Mouse (Mus musculus) lung, embryonic 16.5 days (tissue): ENCODE results near the gene Gng12. TPM values are rescaled to one million over a fixed set of nuclear protein-coding genes. Genes with fewer than 3 reads are reported as not detected.

Experiments used
- ATAC-seq: fragments of 200-750 bp; cut with Nextera tagmentation; 2 replicates; pipeline ENCODE4 v1.8.0; 2017; ENCODE audit warnings: low read depth, mild to moderate bottlenecking, moderate library complexity
- H3K27ac ChIP-seq: fragments of 300-500 bp; sonication (generic); 2 replicates; pipeline ENCODE4 v1.5.1; 2014; ENCODE audit warnings: mild to moderate bottlenecking, control low read depth, low read length
- H3K27me3 ChIP-seq: fragments of 300-500 bp; sonication (generic); 2 replicates; pipeline ENCODE4 v1.6.1; 2014; ENCODE audit warnings: low read depth, low read length, mixed read lengths; ENCODE audit not compliant: control insufficient read depth, insufficient read depth
- H3K36me3 ChIP-seq: fragments of 300-500 bp; sonication (generic); 2 replicates; pipeline ENCODE4 v1.6.1; 2014; ENCODE audit warnings: low read length; ENCODE audit not compliant: control insufficient read depth, insufficient read depth
- H3K4me1 ChIP-seq: fragments of 300-500 bp; sonication (generic); replicated peaks from 2 replicates; pipeline ENCODE4 v1.6.1; 2014; ENCODE audit warnings: low read length, mixed read lengths; ENCODE audit not compliant: control insufficient read depth, insufficient read depth
- H3K4me2 ChIP-seq: fragments of 300-500 bp; sonication (generic); 2 replicates; pipeline ENCODE4 v1.6.1; 2014; ENCODE audit warnings: low read depth, low read length, control low read depth
- H3K4me3 ChIP-seq: fragments of 300-500 bp; sonication (generic); 2 replicates; pipeline ENCODE4 v1.5.1; 2014; ENCODE audit warnings: mild to moderate bottlenecking, low read length, control low read depth
- H3K9ac ChIP-seq: fragments of 300-500 bp; sonication (generic); 2 replicates; pipeline ENCODE4 v1.6.1; 2014; ENCODE audit warnings: low read length, control low read depth
- H3K9me3 ChIP-seq: fragments of 300-500 bp; sonication (generic); 2 replicates; pipeline ENCODE4 v1.6.1; 2016; ENCODE audit warnings: low read length; ENCODE audit not compliant: control insufficient read depth
- WGBS: fragments of 180-500 bp; shearing (Covaris S2); extraction: QIAGEN DNeasy Blood & Tissue Kit; methylation state at CpG from one replicate; pipeline ENCODE4 v1.1.7; 2014; 5-methylcytosine and 5-hydroxymethylcytosine counted together
- polyA plus RNA-seq: library from polyadenylated mRNA; unstranded; fragments of >200 nt; fragmentation: Nextera tagmentation; extraction: Ambion mirVana; gene quantifications from 2 replicates; pipeline ENCODE4 v1.2.1, GENCODE M21; 2015

Gene Gng12
- polyA plus RNA-seq, 1 experiment from 2014 or later, result 96.4 TPM

GRCm38 (mm10) chr6:66910493-66911435 lies 14.6 kb downstream of the Gng12 start:
- H3K9me3 ChIP-seq, result no peaks in the 10 kb centered on the region
- 27% methylated on average over 11 of the region's 11 CpGs for WGBS
- peaks cover 14% of the 10 kb centered on the region for H3K4me1 ChIP-seq
- no peaks in the 10 kb centered on the region for H3K36me3 ChIP-seq
- ATAC-seq, result peak; percentile 79
- peak overlapping the region; percentile 2; the same call in 1 of the 2 replicates for H3K9ac ChIP-seq
- no peaks in the 10 kb centered on the region for H3K27me3 ChIP-seq
- H3K4me2 ChIP-seq, result no peak overlapping the region
- H3K4me3 ChIP-seq, result no peak overlapping the region
- peak overlapping the region; percentile 41; the same call in 1 of the 2 replicates for H3K27ac ChIP-seq

GRCm38 (mm10) chr6:66913355-66913754 lies 17.2 kb downstream of the Gng12 start:
- H3K9ac ChIP-seq, result no peak overlapping the region
- no peaks in the 10 kb centered on the region for H3K36me3 ChIP-seq
- no peak overlapping the region for H3K4me2 ChIP-seq
- H3K27ac ChIP-seq, result no peak overlapping the region
- peaks cover 14% of the 10 kb centered on the region for H3K4me1 ChIP-seq
- no peak overlapping the region for H3K4me3 ChIP-seq
- H3K9me3 ChIP-seq, result no peaks in the 10 kb centered on the region
- 81% methylated on average over 1 of the region's 1 CpGs for WGBS
- no peak for ATAC-seq
- no peaks in the 10 kb centered on the region for H3K27me3 ChIP-seq

GRCm38 (mm10) chr6:66915592-66915991 lies 19.4 kb downstream of the Gng12 start:
- Histone ChIP-seq H3K9me3 (no peaks in the 10 kb centered on the region), H3K27ac (no peak overlapping the region), H3K27me3 (no peaks in the 10 kb centered on the region), H3K4me1 (peaks cover 9% of the 10 kb centered on the region), H3K4me2 (no peak overlapping the region), H3K4me3 (no peak overlapping the region), H3K9ac (no peak overlapping the region), H3K36me3 (no peaks in the 10 kb centered on the region)
- WGBS, result 98% methylated on average over 2 of the region's 2 CpGs
- ATAC-seq, result no peak

- Histone ChIP-seq H3K4me2 (no peak overlapping the region), H3K9ac (no peak overlapping the region), H3K4me3 (no peak overlapping the region), H3K9me3 (no peaks in the 10 kb centered on the region), H3K36me3 (no peaks in the 10 kb centered on the region), H3K27me3 (no peaks in the 10 kb centered on the region), H3K4me1 (peaks cover 5% of the 10 kb centered on the region), H3K27ac (no peak overlapping the region)
- 87% methylated on average over 7 of the region's 7 CpGs for WGBS
- ATAC-seq, result no peak
Observed at GRCm38 (mm10) chr6:66917032-66917431, 20.8 kb downstream of the Gng12 start.

GRCm38 (mm10) chr6:66920786-66921185 lies 24.6 kb downstream of the Gng12 start:
- no peak for ATAC-seq
- WGBS, result 95% methylated on average over 4 of the region's 4 CpGs
- H3K4me3 ChIP-seq, result no peak overlapping the region
- no peaks in the 10 kb centered on the region for H3K36me3 ChIP-seq
- H3K4me2 ChIP-seq, result no peak overlapping the region
- H3K27ac ChIP-seq, result no peak overlapping the region
- H3K9me3 ChIP-seq, result no peaks in the 10 kb centered on the region
- peaks cover 6% of the 10 kb centered on the region for H3K4me1 ChIP-seq
- H3K27me3 ChIP-seq, result no peaks in the 10 kb centered on the region
- no peak overlapping the region for H3K9ac ChIP-seq

GRCm38 (mm10) chr6:66921755-66922154 lies 25.6 kb downstream of the Gng12 start:
- Histone ChIP-seq H3K4me1 (peaks cover 6% of the 10 kb centered on the region), H3K36me3 (no peaks in the 10 kb centered on the region), H3K4me3 (no peak overlapping the region), H3K27ac (no peak overlapping the region), H3K9me3 (no peaks in the 10 kb centered on the region), H3K4me2 (no peak overlapping the region), H3K27me3 (no peaks in the 10 kb centered on the region), H3K9ac (no peak overlapping the region)
- ATAC-seq, result 0 out of 2 replicates have a peak, but pooled peaks have one; percentile 4
- 82% methylated on average over 4 of the region's 4 CpGs for WGBS

GRCm38 (mm10) chr6:66922501-66922900 lies 26.3 kb downstream of the Gng12 start:
- no peak overlapping the region for H3K4me2 ChIP-seq
- ATAC-seq, result 0 out of 2 replicates have a peak, but pooled peaks have one; percentile 12
- no peak overlapping the region for H3K4me3 ChIP-seq
- peaks cover 6% of the 10 kb centered on the region for H3K4me1 ChIP-seq
- H3K9me3 ChIP-seq, result no peaks in the 10 kb centered on the region
- WGBS, result 79% methylated on average over 7 of the region's 7 CpGs
- H3K27ac ChIP-seq, result no peak overlapping the region
- no peaks in the 10 kb centered on the region for H3K36me3 ChIP-seq
- H3K27me3 ChIP-seq, result no peaks in the 10 kb centered on the region
- no peak overlapping the region for H3K9ac ChIP-seq

- no peaks in the 10 kb centered on the region for H3K9me3 ChIP-seq
- no peak for ATAC-seq
- H3K36me3 ChIP-seq, result no peaks in the 10 kb centered on the region
- no peak overlapping the region for H3K27ac ChIP-seq
- no peaks in the 10 kb centered on the region for H3K27me3 ChIP-seq
- no peak overlapping the region for H3K9ac ChIP-seq
- peaks cover 6% of the 10 kb centered on the region for H3K4me1 ChIP-seq
- no peak overlapping the region for H3K4me2 ChIP-seq
- no peak overlapping the region for H3K4me3 ChIP-seq
- WGBS, result 91% methylated on average over 4 of the region's 4 CpGs
Observed at GRCm38 (mm10) chr6:66923851-66924250, 27.7 kb downstream of the Gng12 start.

GRCm38 (mm10) chr6:66924315-66924965 lies 28.2 kb downstream of the Gng12 start:
- H3K9me3 ChIP-seq, result no peaks in the 10 kb centered on the region
- no peaks in the 10 kb centered on the region for H3K36me3 ChIP-seq
- no peak overlapping the region for H3K9ac ChIP-seq
- H3K4me1 ChIP-seq, result peaks cover 7% of the 10 kb centered on the region
- no peaks in the 10 kb centered on the region for H3K27me3 ChIP-seq
- WGBS, result 70% methylated on average over 7 of the region's 7 CpGs
- ATAC-seq, result no peak
- H3K27ac ChIP-seq, result no peak overlapping the region
- no peak overlapping the region for H3K4me2 ChIP-seq
- H3K4me3 ChIP-seq, result no peak overlapping the region
